Mouse (Mus musculus): ENCODE results near the gene Ank2. TPM values are rescaled to one million over a fixed set of nuclear protein-coding genes. Genes with fewer than 3 reads are reported as not detected.

Ank2 gene
- polyA plus RNA-seq (2014; fragmentation: Nextera tagmentation; extraction: Ambion mirVana) = 76.3 and 78.8 TPM in 2 replicates

DNA sequence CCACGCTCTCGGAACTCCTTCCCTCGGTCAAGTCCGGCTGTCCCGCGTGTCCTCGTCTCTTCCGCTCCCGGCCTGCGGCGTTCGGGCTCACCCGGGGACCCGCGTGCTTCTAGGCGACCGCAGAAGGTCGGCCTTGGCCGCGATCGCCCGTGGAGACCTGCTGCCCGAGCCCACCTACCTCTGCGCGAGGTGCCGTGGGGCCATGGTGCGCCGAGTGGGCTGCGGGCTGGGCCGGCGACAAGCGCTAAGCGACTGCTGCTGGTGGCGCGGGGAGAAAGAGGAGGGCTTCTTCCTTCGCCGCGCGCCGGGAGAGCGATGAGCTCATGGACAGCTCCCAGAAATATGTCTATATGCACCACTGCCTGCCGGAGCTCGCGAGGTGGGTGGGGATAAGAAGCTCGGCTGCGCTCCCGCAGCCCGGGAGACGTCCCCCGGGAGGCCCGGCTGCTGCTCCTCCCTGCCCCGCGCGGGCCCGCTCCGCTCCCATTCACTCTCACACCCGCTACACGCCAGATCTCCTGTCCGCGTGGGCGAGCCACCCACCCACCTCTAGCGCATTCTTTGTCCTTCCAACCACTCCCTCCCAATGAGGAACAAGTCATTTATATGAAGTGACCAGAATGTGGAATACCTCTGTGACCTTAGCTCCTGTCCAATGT is at the start of gene Ank2:
Ank2 (minus strand) TSS at position 609 of the 659 bp plus-strand sequence.
- H3K9me3 ChIP-seq (ENCODE audit: control insufficient read depth, low read length) = no peaks in the 10 kb centered on the region
- H3K9ac ChIP-seq (ENCODE audit: low read length) = peak within 1 kb of the TSS; percentile 82
- H3K4me2 ChIP-seq (ENCODE audit: low read depth, low read length, severe bottlenecking) = peak within 1 kb of the TSS; percentile 100
- peak within 1 kb of the TSS; percentile 58 for H3K4me3 ChIP-seq (ENCODE audit: low read depth, low read length)
- H3K4me1 ChIP-seq (replicated peaks; ENCODE audit: control insufficient read depth, insufficient read depth, low read length) = peaks cover 5% of the 10 kb centered on the region; the same call in 1 of the 2 replicates
- no peak within 1 kb of the TSS for H3K27ac ChIP-seq (ENCODE audit: low read depth, low read length)
- no peaks in the 10 kb centered on the region for H3K36me3 ChIP-seq (ENCODE audit: control insufficient read depth, insufficient read depth, low read length)
- ATAC-seq (replicated peaks; ENCODE audit: low FRiP score) (peak; percentile 58), DNase-seq (ENCODE audit: low spot score) (peak; percentile 79)
- WGBS = under 1% methylated on average over 56 of the region's 62 CpGs
- H3K27me3 ChIP-seq (ENCODE audit: control insufficient read depth, insufficient read depth, low read length) = peaks cover 11% of the 10 kb centered on the region; the same call in 1 of the 2 replicates

- WGBS = 25% methylated on average over 5 of the region's 5 CpGs
These were observed 48.7 kb upstream of the Ank2 start for GRCm38 (mm10) chr3:127547882-127548281.

DNA sequence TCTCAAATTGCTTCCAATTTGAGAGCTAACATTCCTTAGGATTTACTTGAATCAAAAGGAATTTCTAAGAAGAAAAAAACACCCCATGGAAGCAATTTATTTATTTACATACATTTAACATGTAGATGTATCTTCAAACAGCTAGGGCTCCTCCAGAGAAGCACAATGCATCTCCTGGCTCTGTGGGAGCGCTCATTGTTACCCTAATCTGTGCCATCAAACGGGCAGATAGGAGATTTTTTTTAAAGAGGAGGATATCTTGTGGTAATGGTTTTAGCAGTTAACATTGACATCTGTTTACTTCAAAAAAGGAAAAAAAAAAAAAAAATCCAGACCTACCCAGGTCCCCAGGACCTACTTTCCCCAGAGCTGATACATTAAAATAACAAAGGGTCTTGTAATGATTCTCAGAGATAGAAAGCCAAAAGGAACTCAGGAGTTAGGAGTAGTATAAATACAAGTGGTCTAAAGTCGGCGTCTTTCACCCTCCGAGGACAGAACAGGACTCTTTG is 45.5 kb upstream of the Ank2 start:
- ATAC-seq (replicated peaks; ENCODE audit: low FRiP score) (no peak), DNase-seq (ENCODE audit: low spot score) (no peak)
- no peaks in the 10 kb centered on the region for H3K4me1 ChIP-seq (replicated peaks; ENCODE audit: control insufficient read depth, insufficient read depth, low read length)
- no peak overlapping the region for H3K4me3 ChIP-seq (ENCODE audit: low read depth, low read length)
- H3K27me3 ChIP-seq (ENCODE audit: control insufficient read depth, insufficient read depth, low read length) = no peaks in the 10 kb centered on the region
- peaks cover 3% of the 10 kb centered on the region; the same call in 1 of the 2 replicates for H3K36me3 ChIP-seq (ENCODE audit: control insufficient read depth, insufficient read depth, low read length)
- no peaks in the 10 kb centered on the region for H3K9me3 ChIP-seq (ENCODE audit: control insufficient read depth, low read length)
- 17% methylated on average over 5 of the region's 5 CpGs for WGBS
- no peak overlapping the region for H3K4me2 ChIP-seq (ENCODE audit: low read depth, low read length, severe bottlenecking)
- H3K27ac ChIP-seq (ENCODE audit: low read depth, low read length) = no peak overlapping the region
- H3K9ac ChIP-seq (ENCODE audit: low read length) = no peak overlapping the region

More at GRCm38 (mm10) chr3:127547882-127548281, 48.7 kb upstream of the Ank2 start:
- Histone ChIP-seq H3K4me3 (ENCODE audit: low read depth, low read length) (no peak overlapping the region), H3K4me1 (replicated peaks; ENCODE audit: control insufficient read depth, insufficient read depth, low read length) (no peaks in the 10 kb centered on the region), H3K27me3 (ENCODE audit: control insufficient read depth, insufficient read depth, low read length) (no peaks in the 10 kb centered on the region), H3K27ac (ENCODE audit: low read depth, low read length) (no peak overlapping the region), H3K4me2 (ENCODE audit: low read depth, low read length, severe bottlenecking) (no peak overlapping the region), H3K36me3 (ENCODE audit: control insufficient read depth, insufficient read depth, low read length) (peaks cover 3% of the 10 kb centered on the region; the same call in 1 of the 2 replicates), H3K9ac (ENCODE audit: low read length) (no peak overlapping the region), H3K9me3 (ENCODE audit: control insufficient read depth, low read length) (no peaks in the 10 kb centered on the region)
- ATAC-seq (replicated peaks; ENCODE audit: low FRiP score) = no peak
- DNase-seq (ENCODE audit: low spot score) = peak; percentile 74

DNA sequence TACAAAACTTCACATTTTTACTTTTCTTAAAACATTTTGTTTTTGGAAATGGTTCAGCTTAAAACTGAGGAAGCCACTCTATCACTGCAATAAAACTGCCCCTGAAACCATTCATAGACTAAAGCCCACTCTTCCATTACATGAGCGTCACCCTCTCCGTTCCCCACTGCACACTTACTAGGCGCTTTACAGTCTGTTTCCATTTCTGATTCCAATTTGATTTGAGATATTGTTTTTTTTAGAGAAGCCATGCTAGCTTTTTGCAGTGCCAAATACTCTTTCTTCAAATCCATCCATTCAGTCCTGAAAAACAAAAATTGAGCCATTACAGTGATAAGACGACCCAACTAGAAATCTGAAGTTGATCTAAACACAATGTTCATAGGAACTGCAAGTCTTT is 44.8 kb upstream of the Ank2 start:
- no peak for ATAC-seq (replicated peaks; ENCODE audit: low FRiP score)
- no peaks in the 10 kb centered on the region for H3K27me3 ChIP-seq (ENCODE audit: control insufficient read depth, insufficient read depth, low read length)
- DNase-seq (ENCODE audit: low spot score) = no peak
- no peak overlapping the region for H3K4me3 ChIP-seq (ENCODE audit: low read depth, low read length)
- H3K4me1 ChIP-seq (replicated peaks; ENCODE audit: control insufficient read depth, insufficient read depth, low read length) = no peaks in the 10 kb centered on the region
- H3K27ac ChIP-seq (ENCODE audit: low read depth, low read length) = no peak overlapping the region
- WGBS = 85% methylated on average over 4 of the region's 4 CpGs
- H3K4me2 ChIP-seq (ENCODE audit: low read depth, low read length, severe bottlenecking) = no peak overlapping the region
- H3K9me3 ChIP-seq (ENCODE audit: control insufficient read depth, low read length) = no peaks in the 10 kb centered on the region
- peaks cover 3% of the 10 kb centered on the region; the same call in 1 of the 2 replicates for H3K36me3 ChIP-seq (ENCODE audit: control insufficient read depth, insufficient read depth, low read length)
- no peak overlapping the region for H3K9ac ChIP-seq (ENCODE audit: low read length)

GRCm38 (mm10) chr3:127539193-127539592 is 40.0 kb upstream of the Ank2 start:
- no peaks in the 10 kb centered on the region for H3K36me3 ChIP-seq (ENCODE audit: control insufficient read depth, insufficient read depth, low read length)
- 64% methylated on average over 6 of the region's 6 CpGs for WGBS
- no peak for ATAC-seq (replicated peaks; ENCODE audit: low FRiP score)

GRCm38 (mm10) chr3:127530293-127530692 is 31.1 kb upstream of the Ank2 start:
- H3K4me3 ChIP-seq (ENCODE audit: low read depth, low read length) = no peak overlapping the region
- no peaks in the 10 kb centered on the region for H3K36me3 ChIP-seq (ENCODE audit: control insufficient read depth, insufficient read depth, low read length)
- H3K9me3 ChIP-seq (ENCODE audit: control insufficient read depth, low read length) = no peaks in the 10 kb centered on the region
- no peaks in the 10 kb centered on the region for H3K27me3 ChIP-seq (ENCODE audit: control insufficient read depth, insufficient read depth, low read length)
- H3K4me2 ChIP-seq (ENCODE audit: low read depth, low read length, severe bottlenecking) = no peak overlapping the region
- no peaks in the 10 kb centered on the region for H3K4me1 ChIP-seq (replicated peaks; ENCODE audit: control insufficient read depth, insufficient read depth, low read length)
- H3K9ac ChIP-seq (ENCODE audit: low read length) = no peak overlapping the region
- DNase-seq (ENCODE audit: low spot score) = no peak
- no peak for ATAC-seq (replicated peaks; ENCODE audit: low FRiP score)
- no peak overlapping the region for H3K27ac ChIP-seq (ENCODE audit: low read depth, low read length)
- 6% methylated on average over 4 of the region's 4 CpGs for WGBS

More at GRCm38 (mm10) chr3:127539193-127539592, 40.0 kb upstream of the Ank2 start:
- Histone ChIP-seq H3K9me3 (ENCODE audit: control insufficient read depth, low read length) (no peaks in the 10 kb centered on the region), H3K9ac (ENCODE audit: low read length) (no peak overlapping the region), H3K27ac (ENCODE audit: low read depth, low read length) (no peak overlapping the region), H3K4me2 (ENCODE audit: low read depth, low read length, severe bottlenecking) (no peak overlapping the region), H3K4me1 (replicated peaks; ENCODE audit: control insufficient read depth, insufficient read depth, low read length) (no peaks in the 10 kb centered on the region), H3K27me3 (ENCODE audit: control insufficient read depth, insufficient read depth, low read length) (no peaks in the 10 kb centered on the region), H3K4me3 (ENCODE audit: low read depth, low read length) (no peak overlapping the region)
- DNase-seq (ENCODE audit: low spot score) = no peak

GRCm38 (mm10) chr3:127529824-127530223 is 30.7 kb upstream of the Ank2 start:
- ATAC-seq (replicated peaks; ENCODE audit: low FRiP score) = no peak
- no peak overlapping the region for H3K4me3 ChIP-seq (ENCODE audit: low read depth, low read length)
- H3K36me3 ChIP-seq (ENCODE audit: control insufficient read depth, insufficient read depth, low read length) = no peaks in the 10 kb centered on the region
- no peaks in the 10 kb centered on the region for H3K4me1 ChIP-seq (replicated peaks; ENCODE audit: control insufficient read depth, insufficient read depth, low read length)
- no peak overlapping the region for H3K4me2 ChIP-seq (ENCODE audit: low read depth, low read length, severe bottlenecking)
- no peak for DNase-seq (ENCODE audit: low spot score)
- WGBS = 74% methylated on average over 4 of the region's 4 CpGs
- H3K9ac ChIP-seq (ENCODE audit: low read length) = no peak overlapping the region
- H3K27me3 ChIP-seq (ENCODE audit: control insufficient read depth, insufficient read depth, low read length) = no peaks in the 10 kb centered on the region
- no peak overlapping the region for H3K27ac ChIP-seq (ENCODE audit: low read depth, low read length)
- no peaks in the 10 kb centered on the region for H3K9me3 ChIP-seq (ENCODE audit: control insufficient read depth, low read length)

GRCm38 (mm10) chr3:127529210-127529609 is 30.1 kb upstream of the Ank2 start:
- Histone ChIP-seq H3K36me3 (ENCODE audit: control insufficient read depth, insufficient read depth, low read length) (no peaks in the 10 kb centered on the region), H3K9me3 (ENCODE audit: control insufficient read depth, low read length) (no peaks in the 10 kb centered on the region), H3K27me3 (ENCODE audit: control insufficient read depth, insufficient read depth, low read length) (no peaks in the 10 kb centered on the region), H3K9ac (ENCODE audit: low read length) (no peak overlapping the region), H3K27ac (ENCODE audit: low read depth, low read length) (no peak overlapping the region), H3K4me3 (ENCODE audit: low read depth, low read length) (no peak overlapping the region), H3K4me1 (replicated peaks; ENCODE audit: control insufficient read depth, insufficient read depth, low read length) (no peaks in the 10 kb centered on the region), H3K4me2 (ENCODE audit: low read depth, low read length, severe bottlenecking) (no peak overlapping the region)
- WGBS = 89% methylated on average over 3 of the region's 3 CpGs
- DNase-seq (ENCODE audit: low spot score) (no peak), ATAC-seq (replicated peaks; ENCODE audit: low FRiP score) (no peak)
